Mouse (Mus musculus) erythroblast, embryonic 14.5 days (primary cell): ENCODE data around the gene Cul5.

Source experiments
- GATA1 ChIP-seq: IDR thresholded peaks from 2 replicates; pipeline ENCODE4 v1.6.1; 2012; ENCODE audit warnings: low read length, inconsistent platforms, mixed read lengths
- TAL1 ChIP-seq: IDR thresholded peaks from 3 replicates; pipeline ENCODE4 v1.6.1; 2012; ENCODE audit warnings: low read length, inconsistent platforms, mixed read lengths

GRCm38 (mm10) chr9:53665428-53665827 lies 4.4 kb downstream of the Cul5 start:
- TF ChIP-seq GATA1: no peak
- TF ChIP-seq TAL1: no peak
